Mouse (Mus musculus): ENCODE results near the gene Hoxd12. TPM values are rescaled to one million over a fixed set of nuclear protein-coding genes. Genes with fewer than 3 reads are reported as not detected.

Hoxd12 gene
- polyA plus RNA-seq, 1 experiment from 2014 or later, result not detected

DNA sequence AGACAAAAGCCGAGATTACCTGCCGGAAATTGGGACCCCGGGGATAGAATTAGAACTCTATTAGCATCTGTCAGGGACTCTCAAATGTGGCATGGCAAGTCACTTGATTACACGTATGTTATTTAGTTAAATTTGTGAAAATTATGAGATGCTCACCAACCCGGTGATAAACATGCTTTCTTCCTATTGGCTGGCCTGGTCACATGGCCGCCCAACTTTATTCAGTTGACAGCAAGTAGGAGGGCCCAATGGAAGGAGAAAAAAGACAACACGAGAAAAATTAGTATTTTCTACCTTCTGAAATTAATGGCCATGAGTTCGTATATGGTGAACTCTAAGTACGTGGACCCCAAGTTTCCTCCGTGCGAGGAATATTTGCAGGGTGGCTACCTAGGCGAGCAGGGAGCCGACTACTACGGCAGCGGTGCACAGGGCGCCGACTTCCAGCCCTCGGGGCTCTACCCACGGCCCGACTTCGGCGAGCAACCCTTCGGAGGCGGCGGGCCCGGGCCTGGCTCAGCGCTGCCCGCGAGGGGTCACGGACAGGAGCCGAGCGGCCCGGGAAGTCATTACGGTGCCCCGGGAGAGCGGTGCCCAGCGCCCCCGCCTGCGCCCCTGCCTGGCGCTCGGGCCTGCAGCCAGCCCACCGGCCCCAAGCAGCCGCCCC, 52.3 kb downstream of the Hoxd12 start:
- peak overlapping the region; percentile 68 for H3K4me2 ChIP-seq (ENCODE audit: low read depth, low read length)
- WGBS, result 2% methylated on average over 33 of the region's 43 CpGs
- H3K9me3 ChIP-seq (ENCODE audit: control insufficient read depth, low read length), result no peaks in the 10 kb centered on the region
- peaks cover 19% of the 10 kb centered on the region for H3K36me3 ChIP-seq (ENCODE audit: control insufficient read depth, insufficient read depth, low read length)
- peak overlapping the region; percentile 46 for H3K9ac ChIP-seq (replicated peaks; ENCODE audit: low read depth, low read length)
- ATAC-seq (ENCODE audit: low read depth), result peak; percentile 15; the same call in 1 of the 2 replicates
- H3K27ac ChIP-seq (ENCODE audit: low read depth, low read length), result peak overlapping the region; percentile 83
- H3K4me3 ChIP-seq (ENCODE audit: low read depth, low read length), result peak overlapping the region; percentile 34
- peaks cover 87% of the 10 kb centered on the region for H3K4me1 ChIP-seq (ENCODE audit: control insufficient read depth, insufficient read depth, low read length)
- no peaks in the 10 kb centered on the region for H3K27me3 ChIP-seq (ENCODE audit: control insufficient read depth, insufficient read depth, low read length)

MicroRNA genes within 50 kb of the gene (microRNA counts, 519-probe panel; counts per million panel counts)
- 7,007 counts per million, percentile 97 among the panel's probes with 10 or more counts for microRNA mmu-miR-10b

Small RNA genes within 50 kb of the gene (microRNA-seq; reads per million reads assigned to microRNA genes)
- gene Gm44463 (not detected), gene Mir10b (203,566 reads per million, percentile 100 among the genes with 10 or more reads in this experiment)

Other genes starting within 250 kb of the Hoxd12 start
- 56.4 and 57.6 TPM in 2 replicates for gene Lnpk, start 95.6 kb upstream of the Hoxd12 start, polyA plus RNA-seq (2014; fragmentation: Nextera tagmentation; extraction: Ambion mirVana)
- gene Evx2, start 15.5 kb upstream of the Hoxd12 start, polyA plus RNA-seq (2014; fragmentation: Nextera tagmentation; extraction: Ambion mirVana), result 0.36 and 0.55 TPM in 2 replicates
- not detected in 2 replicates for gene Hoxd13, start 6.7 kb upstream of the Hoxd12 start, polyA plus RNA-seq (2014; fragmentation: Nextera tagmentation; extraction: Ambion mirVana)
- 0.09 TPM in 1 of 2 replicates, not detected in the other for gene Hoxd11, start 4.5 kb downstream of the Hoxd12 start, polyA plus RNA-seq (2014; fragmentation: Nextera tagmentation; extraction: Ambion mirVana)
- 55.4 and 90.2 TPM in 2 replicates for gene Hoxd10, start 16.9 kb downstream of the Hoxd12 start, polyA plus RNA-seq (2014; fragmentation: Nextera tagmentation; extraction: Ambion mirVana)
- gene Hoxd9, start 22.7 kb downstream of the Hoxd12 start, polyA plus RNA-seq (2014; fragmentation: Nextera tagmentation; extraction: Ambion mirVana), result 20.9 and 37.4 TPM in 2 replicates
- gene Hoxd8, start 29.6 kb downstream of the Hoxd12 start, polyA plus RNA-seq (2014; fragmentation: Nextera tagmentation; extraction: Ambion mirVana), result 19.9 and 23.6 TPM in 2 replicates
- gene Hoxd3, start 36.9 kb downstream of the Hoxd12 start, polyA plus RNA-seq (2014; fragmentation: Nextera tagmentation; extraction: Ambion mirVana), result 13.5 and 13.9 TPM in 2 replicates
- gene Hoxd4, start 36.9 kb downstream of the Hoxd12 start, polyA plus RNA-seq (2014; fragmentation: Nextera tagmentation; extraction: Ambion mirVana), result 4.7 and 5.5 TPM in 2 replicates
- gene Gm28230, start 51.7 kb downstream of the Hoxd12 start, polyA plus RNA-seq (2014; fragmentation: Nextera tagmentation; extraction: Ambion mirVana), result 1.4 and 2.5 TPM in 2 replicates
- 0.32 and 4.6 TPM in 2 replicates for gene Hoxd1, start 88.0 kb downstream of the Hoxd12 start, polyA plus RNA-seq (2014; fragmentation: Nextera tagmentation; extraction: Ambion mirVana)
- gene Mtx2, start 150.8 kb downstream of the Hoxd12 start, polyA plus RNA-seq (2014; fragmentation: Nextera tagmentation; extraction: Ambion mirVana), result 163 and 177 TPM in 2 replicates